ENCODE assay signal across 9 mouse cellular contexts in the genomic region with DNA sequence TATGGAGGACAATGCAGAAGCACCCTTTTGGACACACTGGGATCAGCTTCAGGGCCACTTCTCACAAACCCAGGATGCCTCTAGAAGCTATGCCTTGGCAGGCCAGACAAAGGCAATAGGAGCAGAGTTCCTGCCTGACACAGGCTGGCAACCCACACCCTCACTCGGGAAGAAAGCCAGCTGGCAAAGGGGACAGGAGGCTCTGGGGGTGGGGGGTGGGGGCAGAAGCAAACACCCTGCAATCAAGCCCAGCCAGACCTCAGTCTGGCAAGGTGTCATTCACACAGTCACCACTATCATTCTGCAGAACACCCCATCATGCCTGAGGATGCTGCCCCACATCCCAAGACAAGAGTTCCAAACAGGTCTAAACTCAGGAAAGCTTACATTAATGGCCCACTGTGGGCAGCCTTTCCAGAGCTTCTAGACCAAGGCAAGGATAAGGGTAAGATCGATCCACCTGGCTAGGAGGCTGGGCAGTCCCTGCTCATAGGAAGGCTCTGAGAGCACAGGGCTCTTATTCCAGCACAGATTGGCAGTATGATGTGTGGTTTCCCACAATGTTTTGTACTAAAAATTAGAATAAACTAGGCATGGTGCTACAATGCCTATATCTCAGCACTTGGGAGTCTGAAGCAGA.
A peak's percentile ranks its signal among the peaks of the same experiment; 100 is the strongest.
DNase-seq lines count a peak whose midpoint lies in the region; ATAC-seq and TF ChIP-seq lines count a peak whose summit lies in the region.
"Had no signal": no experiment of that assay in that cellular context is flagged by ENCODE, and none has a peak within 500 bp of the region (broad histone marks: within the 10 kb centered on the region; RNA-seq: fewer than 3 reads in every experiment).

No protein-coding gene starts in this region.

- peak; percentile 36; the same call in 1 of the 2 replicates for ATAC-seq in common myeloid progenitor, adult 5-6 weeks (replicated peaks; ENCODE audit: low read depth, poor library complexity, severe bottlenecking)
- ATAC-seq in hindbrain, embryonic 15.5 days (ENCODE audit: low FRiP score, low read depth) = no peak
- ATAC-seq in midbrain, embryonic 16.5 days = no peak

- H3K9ac ChIP-seq in hindbrain, embryonic 15.5 days = no peak overlapping the region
- H3K9ac ChIP-seq in midbrain, embryonic 16.5 days (ENCODE audit: low read depth, low read length) = no peak overlapping the region
- H3K9ac ChIP-seq: neural tube, embryonic 12.5 days had no signal

- H3K27me3 ChIP-seq in hindbrain, embryonic 15.5 days = no peaks in the 10 kb centered on the region
- H3K27me3 ChIP-seq in midbrain, embryonic 16.5 days (ENCODE audit: control insufficient read depth, insufficient read depth, low read depth, low read length) = no peaks in the 10 kb centered on the region
- H3K27me3 ChIP-seq: neural tube, embryonic 12.5 days had no signal

- intact Hi-C loops in left cerebral cortex, postnatal 4 days (cut with DNase I) = no loop called here
- intact Hi-C loops in left cerebral cortex, postnatal 36 days (cut with DNase I) = no loop called here

- peak; percentile 92 for DNase-seq in left cerebral cortex, postnatal 4 days
- no peak for DNase-seq in left cerebral cortex, postnatal 36 days (ENCODE audit: low spot score in 2 of 2)
- no peak for DNase-seq in embryo, embryonic 10 days (ENCODE audit: low spot score)
- DNase-seq in yolk sac, embryonic 10.5 days (ENCODE audit: low spot score) = no peak

- no peak for TF ChIP-seq CTCF in bone marrow, adult 2 months (IDR thresholded peaks at IDR 0.05; ENCODE audit: control insufficient read depth, insufficient read depth, low read length)

- no peak overlapping the region for H3K4me2 ChIP-seq in hindbrain, embryonic 15.5 days
- H3K4me2 ChIP-seq in midbrain, embryonic 16.5 days (ENCODE audit: low read length) = no peak overlapping the region
- H3K4me2 ChIP-seq: neural tube, embryonic 12.5 days had no signal

- peaks cover 11% of the 10 kb centered on the region; the same call in 1 of the 2 replicates for H3K4me1 ChIP-seq in bone marrow, adult 2 months (ENCODE audit: control insufficient read depth, insufficient read depth, low read length)
- peaks cover 80% of the 10 kb centered on the region for H3K4me1 ChIP-seq in hindbrain, embryonic 15.5 days (replicated peaks)
- H3K4me1 ChIP-seq in midbrain, embryonic 16.5 days (ENCODE audit: control insufficient read depth, insufficient read depth, low read length) = peaks cover 21% of the 10 kb centered on the region

- no peaks in the 10 kb centered on the region for H3K36me3 ChIP-seq in hindbrain, embryonic 15.5 days
- H3K36me3 ChIP-seq in midbrain, embryonic 16.5 days (ENCODE audit: control insufficient read depth, insufficient read depth, low read length) = no peaks in the 10 kb centered on the region
- H3K36me3 ChIP-seq: neural tube, embryonic 12.5 days had no signal

- no peaks in the 10 kb centered on the region for H3K9me3 ChIP-seq in hindbrain, embryonic 15.5 days
- no peaks in the 10 kb centered on the region for H3K9me3 ChIP-seq in midbrain, embryonic 16.5 days (replicated peaks; ENCODE audit: control insufficient read depth, low read length, poor library complexity, severe bottlenecking)
- H3K9me3 ChIP-seq: neural tube, embryonic 12.5 days had no signal

- no peak overlapping the region for H3K4me3 ChIP-seq in bone marrow, adult 2 months (replicated peaks; ENCODE audit: control insufficient read depth, low read depth, low read length)
- H3K4me3 ChIP-seq in hindbrain, embryonic 15.5 days = no peak overlapping the region
- H3K4me3 ChIP-seq in midbrain, embryonic 16.5 days (ENCODE audit: low read depth, low read length) = no peak overlapping the region
- H3K4me3 ChIP-seq: neural tube, embryonic 12.5 days had no signal

- TF ChIP-seq POLR2A in bone marrow, adult 2 months (IDR thresholded peaks at IDR 0.05; ENCODE audit: borderline replicate concordance, control insufficient read depth, low read depth, low read length) = no peak

- peak overlapping the region; percentile 14 for H3K27ac ChIP-seq in bone marrow, adult 2 months (ENCODE audit: control insufficient read depth, insufficient read depth, low read depth, low read length, poor library complexity)
- peak overlapping the region; percentile 64 for H3K27ac ChIP-seq in hindbrain, embryonic 15.5 days (replicated peaks)
- peak overlapping the region; percentile 29; the same call in 1 of the 2 replicates for H3K27ac ChIP-seq in midbrain, embryonic 16.5 days (ENCODE audit: low read length)

- WGBS in bone marrow, adult 2 months = 58% methylated on average over 2 of the region's 2 CpGs
- 60% methylated on average over 2 of the region's 2 CpGs for WGBS in hindbrain, embryonic 15.5 days
- 78% methylated on average over 2 of the region's 2 CpGs for WGBS in midbrain, embryonic 16.5 days

Comparison
In these comparisons a context has a peak if more than half of its experiments do, and no peak if none do; other contexts are left out.
1. H3K27ac ChIP-seq: peak in every context shown above with its lines; median percentile 64 in hindbrain, embryonic 15.5 days; 29 in midbrain, embryonic 16.5 days; 14 in bone marrow, adult 2 months.